Mouse (Mus musculus): ENCODE measurements around the gene Elmsan1. TPM values are rescaled to one million over a fixed set of nuclear protein-coding genes. Genes with fewer than 3 reads are reported as not detected.
"Not testable (repeated sequence)": the region's sequence is repeated elsewhere in the genome, so short reads cannot be mapped to it uniquely, and the experiment has no call there.

Elmsan1 gene
- polyA plus RNA-seq, 1 experiment = 28.3 TPM

DNA sequence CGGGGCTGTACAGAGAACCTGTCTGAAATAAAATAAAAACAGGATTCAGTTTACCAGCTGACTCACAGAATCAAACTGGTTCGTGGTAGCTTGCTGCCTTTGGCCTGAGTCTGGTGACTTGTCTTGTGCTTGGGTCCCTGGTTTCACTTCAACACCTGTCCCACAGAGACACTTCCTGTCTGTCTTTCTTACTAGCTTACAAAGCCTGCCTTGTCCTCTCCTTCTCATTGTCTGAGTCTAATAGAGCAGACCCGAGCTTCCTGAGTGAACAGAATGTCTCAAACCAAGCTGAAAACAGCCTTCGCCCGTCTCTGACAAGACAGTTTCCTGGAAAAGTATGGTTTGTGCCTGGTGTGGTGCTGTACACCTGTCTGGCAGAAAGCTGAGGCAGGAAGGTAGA, 27.0 kb upstream of the Elmsan1 start:
- Histone ChIP-seq H3K9ac (ENCODE audit: low read depth, poor library complexity, severe bottlenecking) (no peak overlapping the region), H3K9me3 (replicated peaks; ENCODE audit: control insufficient read depth, insufficient read depth, low read length, poor library complexity, severe bottlenecking) (no peaks in the 10 kb centered on the region), H3K27me3 (ENCODE audit: control insufficient read depth, insufficient read depth, low read length, poor library complexity, severe bottlenecking) (no peaks in the 10 kb centered on the region), H3K27ac (ENCODE audit: insufficient read depth, low read length) (peak overlapping the region; percentile 20; the same call in 1 of the 2 replicates), H3K4me1 (ENCODE audit: control insufficient read depth, insufficient read depth, low read length) (peaks cover 3% of the 10 kb centered on the region), H3K4me3 (ENCODE audit: low read depth, low read length) (no peak overlapping the region), H3K36me3 (ENCODE audit: control insufficient read depth, insufficient read depth, low read length, poor library complexity, severe bottlenecking) (no peaks in the 10 kb centered on the region)
- TF ChIP-seq EP300 (IDR thresholded peaks at IDR 0.05; ENCODE audit: insufficient read depth, low read depth, low read length) = 0 out of 2 replicates have a peak, but pooled peaks have one; percentile 12
- TF ChIP-seq POLR2A (IDR thresholded peaks at IDR 0.05; ENCODE audit: insufficient read depth, low read length) = no peak

DNA sequence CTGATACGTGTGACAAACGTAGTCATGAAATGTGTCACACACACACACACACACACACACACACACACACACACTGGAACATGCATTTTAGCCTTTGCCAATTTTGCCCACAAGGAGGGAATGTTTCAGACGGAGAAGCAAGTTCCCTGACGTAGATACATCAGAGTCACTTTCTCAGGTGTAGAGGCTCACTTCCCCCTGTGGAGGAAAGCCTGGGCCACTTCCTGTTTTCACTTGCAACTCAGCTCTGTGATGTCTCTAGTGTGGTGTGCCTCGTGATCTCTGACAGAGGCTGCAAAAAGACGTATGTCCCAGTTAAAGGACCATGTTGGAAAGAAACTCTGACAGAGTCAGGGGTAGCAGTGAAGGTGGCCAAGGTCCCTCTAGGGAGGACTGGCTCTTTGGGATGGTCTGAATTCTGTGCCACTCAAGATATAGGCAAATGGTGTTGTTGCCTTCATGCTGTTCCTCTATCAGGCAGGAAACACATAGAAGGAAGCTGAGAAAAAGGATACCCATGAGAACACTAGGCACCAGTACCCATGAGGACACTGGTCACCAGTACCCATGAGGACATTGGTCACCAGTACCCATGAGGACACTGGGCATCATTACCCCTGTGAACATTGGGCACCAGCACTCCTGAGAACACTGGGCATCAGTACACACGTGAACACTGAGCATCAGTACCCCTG, 24.5 kb upstream of the Elmsan1 start:
- TF ChIP-seq POLR2A (IDR thresholded peaks at IDR 0.05; ENCODE audit: insufficient read depth, low read length) (no peak), CTCF (IDR thresholded peaks at IDR 0.05; ENCODE audit: low read depth, low read length) (no peak), EP300 (IDR thresholded peaks at IDR 0.05; ENCODE audit: insufficient read depth, low read depth, low read length) (no peak)
- Histone ChIP-seq H3K9ac (ENCODE audit: low read depth, poor library complexity, severe bottlenecking) (no peak overlapping the region), H3K9me3 (replicated peaks; ENCODE audit: control insufficient read depth, insufficient read depth, low read length, poor library complexity, severe bottlenecking) (no peaks in the 10 kb centered on the region), H3K4me1 (ENCODE audit: control insufficient read depth, insufficient read depth, low read length) (peaks cover 3% of the 10 kb centered on the region), H3K27ac (ENCODE audit: insufficient read depth, low read length) (no peak overlapping the region), H3K27me3 (ENCODE audit: control insufficient read depth, insufficient read depth, low read length, poor library complexity, severe bottlenecking) (no peaks in the 10 kb centered on the region), H3K4me3 (ENCODE audit: low read depth, low read length) (no peak overlapping the region), H3K36me3 (ENCODE audit: control insufficient read depth, insufficient read depth, low read length, poor library complexity, severe bottlenecking) (no peaks in the 10 kb centered on the region)

DNA sequence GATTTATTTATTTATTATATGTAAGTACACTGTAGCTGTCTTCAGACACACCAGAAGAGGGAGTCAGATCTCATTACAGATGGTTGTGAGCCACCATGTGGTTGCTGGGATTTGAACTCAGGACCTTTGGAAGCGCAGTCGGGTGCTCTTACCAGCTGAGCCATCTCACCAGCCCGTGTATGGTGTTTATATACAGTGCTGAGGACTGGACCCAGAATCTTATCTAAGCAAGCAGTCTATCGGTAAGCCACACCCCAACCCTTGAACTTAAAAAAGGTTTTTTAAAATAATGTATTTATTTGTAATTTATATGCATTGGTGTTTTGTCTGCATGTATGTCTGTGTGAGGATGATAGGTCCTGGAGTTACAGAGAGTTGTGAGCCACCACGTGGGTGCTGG, 18.4 kb upstream of the Elmsan1 start:
- H3K4me1 ChIP-seq (ENCODE audit: control insufficient read depth, insufficient read depth, low read length); H3K27me3 ChIP-seq (ENCODE audit: control insufficient read depth, insufficient read depth, low read length, poor library complexity, severe bottlenecking); H3K27ac ChIP-seq (ENCODE audit: insufficient read depth, low read length); H3K9me3 ChIP-seq (replicated peaks; ENCODE audit: control insufficient read depth, insufficient read depth, low read length, poor library complexity, severe bottlenecking); H3K36me3 ChIP-seq (ENCODE audit: control insufficient read depth, insufficient read depth, low read length, poor library complexity, severe bottlenecking); H3K4me3 ChIP-seq (ENCODE audit: low read depth, low read length); H3K9ac ChIP-seq (ENCODE audit: low read depth, poor library complexity, severe bottlenecking): not testable (repeated sequence)

DNA sequence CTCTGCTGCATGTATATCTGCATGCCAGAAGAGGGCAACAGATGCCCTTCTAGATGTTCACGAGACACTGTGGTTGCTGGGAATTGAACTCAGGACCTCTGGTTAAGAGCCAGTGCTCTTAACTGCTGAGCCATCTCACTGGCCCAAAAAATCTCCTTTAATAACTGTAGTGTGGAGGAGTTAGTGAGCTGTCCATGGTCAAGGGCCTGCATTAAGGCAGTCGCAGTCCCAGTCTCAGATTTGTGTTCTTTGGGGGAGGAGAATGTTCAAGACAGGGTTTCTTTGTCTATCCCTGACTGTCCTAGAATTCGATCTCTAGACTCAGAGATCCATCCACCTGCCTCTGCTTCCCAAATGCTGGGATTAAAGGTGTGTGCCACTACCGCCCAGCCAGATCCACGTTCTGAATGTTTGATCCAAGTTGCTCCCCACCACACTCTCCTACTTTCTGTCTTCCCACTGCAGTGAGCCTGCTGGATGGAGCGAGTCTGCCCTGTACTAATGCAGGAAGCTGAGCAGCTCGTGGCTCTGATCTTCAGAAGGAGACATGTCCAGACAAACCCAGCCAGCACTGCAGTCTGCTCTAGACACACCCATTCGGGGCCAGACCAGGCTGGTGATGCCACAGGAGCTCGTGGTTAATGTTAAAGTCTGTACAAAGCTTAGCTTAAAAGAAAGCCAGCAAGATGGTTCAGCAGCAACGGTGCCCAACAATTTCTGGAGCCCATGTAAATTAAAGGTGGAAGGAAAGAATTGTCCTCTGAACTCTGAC, 17.5 kb upstream of the Elmsan1 start:
- Histone ChIP-seq H3K27ac (ENCODE audit: insufficient read depth, low read length) (peak overlapping the region; percentile 92), H3K9me3 (replicated peaks; ENCODE audit: control insufficient read depth, insufficient read depth, low read length, poor library complexity, severe bottlenecking) (no peaks in the 10 kb centered on the region), H3K27me3 (ENCODE audit: control insufficient read depth, insufficient read depth, low read length, poor library complexity, severe bottlenecking) (no peaks in the 10 kb centered on the region), H3K4me3 (ENCODE audit: low read depth, low read length) (no peak overlapping the region), H3K36me3 (ENCODE audit: control insufficient read depth, insufficient read depth, low read length, poor library complexity, severe bottlenecking) (no peaks in the 10 kb centered on the region), H3K9ac (ENCODE audit: low read depth, poor library complexity, severe bottlenecking) (peak overlapping the region; percentile 53), H3K4me1 (ENCODE audit: control insufficient read depth, insufficient read depth, low read length) (peaks cover 1% of the 10 kb centered on the region)
- TF ChIP-seq EP300 (IDR thresholded peaks at IDR 0.05; ENCODE audit: insufficient read depth, low read depth, low read length) (peak; percentile 66; the same call in 1 of the 2 replicates), CTCF (IDR thresholded peaks at IDR 0.05; ENCODE audit: low read depth, low read length) (no peak)

DNA sequence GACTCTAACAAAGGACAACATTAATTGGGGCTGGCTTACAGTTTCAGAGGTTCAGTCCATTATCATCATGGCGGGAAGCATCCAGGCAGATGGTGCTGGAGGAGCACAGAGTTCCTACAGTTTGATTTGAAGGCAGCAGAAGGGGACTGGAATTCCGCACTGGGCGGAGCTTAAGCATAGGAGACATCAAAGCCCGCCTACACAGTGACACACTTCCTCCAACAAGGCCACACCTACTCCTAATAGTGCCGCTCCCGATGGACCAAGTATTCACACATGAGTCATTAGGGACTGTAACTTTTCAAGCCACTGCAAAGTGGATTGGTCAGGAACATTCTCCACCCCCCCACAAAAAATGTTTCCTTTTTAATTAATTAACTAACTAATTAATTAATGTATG, 16.9 kb upstream of the Elmsan1 start:
- Histone ChIP-seq H3K4me1 (ENCODE audit: control insufficient read depth, insufficient read depth, low read length) (peaks cover 1% of the 10 kb centered on the region), H3K36me3 (ENCODE audit: control insufficient read depth, insufficient read depth, low read length, poor library complexity, severe bottlenecking) (no peaks in the 10 kb centered on the region), H3K4me3 (ENCODE audit: low read depth, low read length) (peak overlapping the region; percentile 39; the same call in 1 of the 2 replicates), H3K27me3 (ENCODE audit: control insufficient read depth, insufficient read depth, low read length, poor library complexity, severe bottlenecking) (no peaks in the 10 kb centered on the region), H3K9ac (ENCODE audit: low read depth, poor library complexity, severe bottlenecking) (peak overlapping the region; percentile 53; the same call in 1 of the 2 replicates), H3K9me3 (replicated peaks; ENCODE audit: control insufficient read depth, insufficient read depth, low read length, poor library complexity, severe bottlenecking) (no peaks in the 10 kb centered on the region), H3K27ac (ENCODE audit: insufficient read depth, low read length) (peak overlapping the region; percentile 92)
- TF ChIP-seq POLR2A (IDR thresholded peaks at IDR 0.05; ENCODE audit: insufficient read depth, low read length) (no peak), CTCF (IDR thresholded peaks at IDR 0.05; ENCODE audit: low read depth, low read length) (no peak), EP300 (IDR thresholded peaks at IDR 0.05; ENCODE audit: insufficient read depth, low read depth, low read length) (no peak)

DNA sequence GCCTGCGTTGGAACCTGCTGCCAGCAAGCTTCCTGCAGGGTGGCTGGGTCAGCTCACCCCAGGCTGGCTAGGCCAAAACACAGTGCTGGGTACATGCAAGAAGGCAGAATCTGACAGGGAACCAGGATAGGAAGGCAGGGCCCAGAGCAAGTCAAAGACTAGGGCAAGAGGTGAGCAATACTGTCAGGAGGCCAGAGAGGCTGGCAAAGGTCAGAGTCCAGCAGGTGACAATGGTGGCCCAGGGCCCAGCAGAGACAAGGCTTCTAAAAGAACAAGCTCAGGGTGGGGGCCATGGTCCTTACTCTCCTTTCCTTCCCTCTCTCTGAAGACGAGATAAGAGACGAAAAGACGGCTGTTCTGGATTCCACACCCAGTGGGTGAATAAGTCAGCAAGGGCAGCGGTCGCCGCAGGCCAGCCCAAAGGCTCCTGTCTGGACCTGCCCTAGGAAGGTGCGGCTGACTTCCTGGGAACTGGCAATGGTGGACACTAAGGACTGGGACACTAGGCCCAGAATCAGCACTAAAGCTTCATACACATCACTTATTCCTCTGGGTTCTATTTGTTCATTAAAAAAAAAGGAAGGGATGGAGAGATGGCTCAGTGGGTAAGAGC, 14.9 kb upstream of the Elmsan1 start:
- no peaks in the 10 kb centered on the region for H3K9me3 ChIP-seq (replicated peaks; ENCODE audit: control insufficient read depth, insufficient read depth, low read length, poor library complexity, severe bottlenecking)
- no peak overlapping the region for H3K9ac ChIP-seq (ENCODE audit: low read depth, poor library complexity, severe bottlenecking)
- no peaks in the 10 kb centered on the region for H3K27me3 ChIP-seq (ENCODE audit: control insufficient read depth, insufficient read depth, low read length, poor library complexity, severe bottlenecking)
- H3K27ac ChIP-seq (ENCODE audit: insufficient read depth, low read length) = no peak overlapping the region
- no peaks in the 10 kb centered on the region for H3K36me3 ChIP-seq (ENCODE audit: control insufficient read depth, insufficient read depth, low read length, poor library complexity, severe bottlenecking)
- TF ChIP-seq CTCF (IDR thresholded peaks at IDR 0.05; ENCODE audit: low read depth, low read length) (no peak), EP300 (IDR thresholded peaks at IDR 0.05; ENCODE audit: insufficient read depth, low read depth, low read length) (no peak), POLR2A (IDR thresholded peaks at IDR 0.05; ENCODE audit: insufficient read depth, low read length) (no peak)
- peaks cover 1% of the 10 kb centered on the region for H3K4me1 ChIP-seq (ENCODE audit: control insufficient read depth, insufficient read depth, low read length)
- no peak overlapping the region for H3K4me3 ChIP-seq (ENCODE audit: low read depth, low read length)

Data from ES-Bruce4 (cell line).